Mouse (Mus musculus): ENCODE data around the gene Gatc. TPM values are rescaled to one million over a fixed set of nuclear protein-coding genes. Genes with fewer than 3 reads are reported as not detected.

Gatc gene
- polyA plus RNA-seq, 1 experiment = 8.0 TPM

GRCm38 (mm10) chr5:115340007-115340406 lies 971 bp downstream of the Gatc start:
- no peak for TF ChIP-seq FLI1 (IDR thresholded peaks at IDR 0.05; ENCODE audit: low read length)
- TF ChIP-seq GATA1 (IDR thresholded peaks at IDR 0.05; ENCODE audit: borderline replicate concordance, low read length) = no peak
- H3K27me3 ChIP-seq (replicated peaks) = no peaks in the 10 kb centered on the region
- peaks cover 57% of the 10 kb centered on the region for H3K4me1 ChIP-seq

DNA sequence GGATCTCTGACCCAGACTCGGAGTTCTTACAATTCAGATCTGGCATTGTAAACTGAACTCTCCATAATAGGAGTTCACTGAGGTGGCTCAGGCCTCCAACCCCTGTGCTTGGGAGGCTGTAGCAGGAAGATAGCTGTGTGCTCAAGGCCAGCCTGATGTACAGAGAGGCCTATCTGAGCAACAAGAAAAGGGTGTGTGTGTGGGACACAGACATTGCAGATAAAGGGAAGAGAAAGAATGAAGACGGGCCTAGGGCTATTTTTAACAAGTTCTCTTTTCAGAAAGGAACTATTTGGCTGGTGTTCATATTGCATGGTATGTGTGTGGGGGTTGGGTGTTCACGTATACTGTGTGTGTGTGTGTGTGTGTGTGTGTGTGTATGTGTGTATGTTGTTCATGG lies 7.4 kb downstream of the Gatc start:
- no peaks in the 10 kb centered on the region for H3K9me3 ChIP-seq
- no peaks in the 10 kb centered on the region for H3K27me3 ChIP-seq (replicated peaks)
- H3K4me1 ChIP-seq = peaks cover 82% of the 10 kb centered on the region
- peak overlapping the region; percentile 69 for H3K4me3 ChIP-seq (replicated peaks)
- peaks cover 94% of the 10 kb centered on the region for H3K36me3 ChIP-seq (replicated peaks; ENCODE audit: low read length)
- no peak for TF ChIP-seq GATA1 (IDR thresholded peaks at IDR 0.05; ENCODE audit: borderline replicate concordance, low read length)
- TF ChIP-seq FLI1 (IDR thresholded peaks at IDR 0.05; ENCODE audit: low read length) = no peak

More at GRCm38 (mm10) chr5:115340007-115340406, 971 bp downstream of the Gatc start:
- Histone ChIP-seq H3K36me3 (replicated peaks; ENCODE audit: low read length) (peaks cover 63% of the 10 kb centered on the region), H3K9me3 (no peaks in the 10 kb centered on the region), H3K4me3 (replicated peaks) (peak overlapping the region; percentile 94)

DNA sequence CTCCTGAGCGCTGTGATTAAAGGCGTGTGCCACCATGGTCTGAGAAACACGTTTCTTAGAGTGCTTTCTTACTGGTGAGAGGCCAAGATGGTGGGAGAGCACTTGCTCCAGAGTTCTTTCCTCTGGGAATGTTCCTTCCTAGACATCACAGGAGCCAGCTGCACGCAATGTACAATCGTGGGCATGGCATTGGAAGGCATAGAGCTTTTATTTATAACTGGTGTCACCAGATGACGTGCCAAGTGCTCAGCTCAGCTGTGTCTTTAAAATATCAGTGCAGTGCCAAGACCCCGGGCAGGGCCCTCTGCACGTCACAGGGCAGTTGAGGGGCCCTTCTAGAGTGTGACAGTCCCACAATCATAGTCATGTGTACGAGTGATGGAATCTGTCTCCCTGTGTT lies 10.0 kb downstream of the Gatc start:
- Histone ChIP-seq H3K4me1 (peaks cover 82% of the 10 kb centered on the region), H3K36me3 (replicated peaks; ENCODE audit: low read length) (peaks cover 74% of the 10 kb centered on the region), H3K27me3 (replicated peaks) (no peaks in the 10 kb centered on the region), H3K9me3 (no peaks in the 10 kb centered on the region), H3K4me3 (replicated peaks) (no peak overlapping the region)
- TF ChIP-seq FLI1 (IDR thresholded peaks at IDR 0.05; ENCODE audit: low read length) (no peak), GATA1 (IDR thresholded peaks at IDR 0.05; ENCODE audit: borderline replicate concordance, low read length) (no peak)

GRCm38 (mm10) chr5:115327610-115328548 lies 13.1 kb downstream of the Gatc start:
- no peaks in the 10 kb centered on the region for H3K9me3 ChIP-seq
- no peaks in the 10 kb centered on the region for H3K27me3 ChIP-seq (replicated peaks)
- H3K36me3 ChIP-seq (replicated peaks; ENCODE audit: low read length) = peaks cover 48% of the 10 kb centered on the region
- peaks cover 58% of the 10 kb centered on the region for H3K4me1 ChIP-seq
- TF ChIP-seq GATA1 (IDR thresholded peaks at IDR 0.05; ENCODE audit: borderline replicate concordance, low read length) (no peak), FLI1 (IDR thresholded peaks at IDR 0.05; ENCODE audit: low read length) (no peak)
- H3K4me3 ChIP-seq (replicated peaks) = peak overlapping the region; percentile 100

GRCm38 (mm10) chr5:115326875-115327609 lies 13.9 kb downstream of the Gatc start, which contains the start of gene Srsf9:
Gene Srsf9, plus strand, starts transcription at chr5:115327177.
- no peaks in the 10 kb centered on the region for H3K9me3 ChIP-seq
- H3K36me3 ChIP-seq (replicated peaks; ENCODE audit: low read length) = peaks cover 39% of the 10 kb centered on the region
- TF ChIP-seq GATA1 (IDR thresholded peaks at IDR 0.05; ENCODE audit: borderline replicate concordance, low read length) (no peak), FLI1 (IDR thresholded peaks at IDR 0.05; ENCODE audit: low read length) (no peak)
- H3K4me1 ChIP-seq = peaks cover 49% of the 10 kb centered on the region
- H3K27me3 ChIP-seq (replicated peaks) = no peaks in the 10 kb centered on the region
- H3K4me3 ChIP-seq (replicated peaks) = peak within 1 kb of the TSS; percentile 100

GRCm38 (mm10) chr5:115326256-115326831 lies 14.6 kb downstream of the Gatc start:
- TF ChIP-seq FLI1 (IDR thresholded peaks at IDR 0.05; ENCODE audit: low read length) (no peak), GATA1 (IDR thresholded peaks at IDR 0.05; ENCODE audit: borderline replicate concordance, low read length) (no peak)
- no peaks in the 10 kb centered on the region for H3K9me3 ChIP-seq
- peaks cover 45% of the 10 kb centered on the region for H3K4me1 ChIP-seq
- peaks cover 32% of the 10 kb centered on the region for H3K36me3 ChIP-seq (replicated peaks; ENCODE audit: low read length)
- H3K27me3 ChIP-seq (replicated peaks) = no peaks in the 10 kb centered on the region
- peak overlapping the region; percentile 100 for H3K4me3 ChIP-seq (replicated peaks)

- H3K9me3 ChIP-seq = no peaks in the 10 kb centered on the region
- H3K4me3 ChIP-seq (replicated peaks) = peak overlapping the region; percentile 93
- peaks cover 35% of the 10 kb centered on the region for H3K4me1 ChIP-seq
- no peaks in the 10 kb centered on the region for H3K36me3 ChIP-seq (replicated peaks; ENCODE audit: low read length)
- no peaks in the 10 kb centered on the region for H3K27me3 ChIP-seq (replicated peaks)
- TF ChIP-seq FLI1 (IDR thresholded peaks at IDR 0.05; ENCODE audit: low read length) = no peak
- TF ChIP-seq GATA1 (IDR thresholded peaks at IDR 0.05; ENCODE audit: borderline replicate concordance, low read length) = no peak; the same call in 2 of the 3 replicates
Observed at GRCm38 (mm10) chr5:115319004-115319940, 21.7 kb downstream of the Gatc start.

- H3K36me3 ChIP-seq (replicated peaks; ENCODE audit: low read length) = no peaks in the 10 kb centered on the region
- H3K9me3 ChIP-seq = no peaks in the 10 kb centered on the region
- TF ChIP-seq GATA1 (IDR thresholded peaks at IDR 0.05; ENCODE audit: borderline replicate concordance, low read length) = no peak
- no peak for TF ChIP-seq FLI1 (IDR thresholded peaks at IDR 0.05; ENCODE audit: low read length)
- no peaks in the 10 kb centered on the region for H3K27me3 ChIP-seq (replicated peaks)
- peak overlapping the region; percentile 35 for H3K4me3 ChIP-seq (replicated peaks)
- peaks cover 47% of the 10 kb centered on the region for H3K4me1 ChIP-seq
Observed at GRCm38 (mm10) chr5:115317645-115318328, 23.2 kb downstream of the Gatc start.
